Mouse (Mus musculus): Measurements from ENCODE around the gene Rbfox2.
"Not testable (repeated sequence)": the region's sequence is repeated elsewhere in the genome, so short reads cannot be mapped to it uniquely, and the experiment has no call there.

Rbfox2 gene

DNA sequence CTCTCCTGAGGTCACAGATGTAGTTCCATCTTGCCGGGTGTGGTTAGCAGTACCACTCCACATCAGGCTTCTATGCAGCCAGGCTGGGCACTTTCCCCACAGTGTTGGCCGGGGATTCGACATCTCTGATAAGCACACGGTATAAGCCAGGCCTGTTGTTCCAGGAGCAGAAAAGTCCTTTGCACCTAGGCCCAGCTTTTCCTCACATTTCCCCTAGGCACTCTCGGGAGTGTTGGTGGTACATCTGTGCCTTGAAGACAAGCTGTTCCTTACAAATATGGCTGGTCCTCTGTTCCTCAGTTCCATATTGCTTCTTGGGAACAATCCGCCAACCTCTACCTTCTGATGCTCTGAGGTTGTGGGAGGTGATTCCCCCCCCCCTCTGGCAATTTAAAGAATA is 240.6 kb downstream of the Rbfox2 start:
- in situ Hi-C loops (cut with MboI), result no loop called here

DNA sequence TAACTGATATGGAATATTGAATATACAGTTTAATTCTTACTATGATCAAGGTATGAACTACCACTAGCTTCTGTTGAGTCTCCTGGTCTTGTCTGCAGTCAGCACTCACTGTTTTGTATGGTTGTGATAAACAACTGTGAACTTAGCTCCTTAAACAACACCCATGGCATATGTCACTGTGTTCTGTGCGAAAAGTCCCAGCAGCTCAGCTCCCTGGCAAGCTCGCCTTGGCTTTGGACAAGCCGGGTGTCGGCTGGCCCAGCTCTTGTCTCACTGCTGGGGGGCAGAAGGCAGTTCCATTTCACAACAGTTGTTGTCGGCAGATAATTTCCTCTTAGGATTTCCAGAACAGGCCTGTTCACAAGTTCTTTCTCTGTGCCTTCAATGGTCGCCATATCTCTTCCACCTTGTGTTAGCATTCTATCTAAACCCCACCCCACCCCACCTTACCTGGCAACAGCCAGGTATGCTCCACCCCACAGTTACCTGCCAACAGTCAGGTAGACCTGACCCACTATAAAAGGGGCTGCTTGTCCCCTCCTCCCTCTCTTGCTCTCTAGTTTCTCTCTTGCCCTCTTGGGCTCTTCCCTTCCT is 241.4 kb downstream of the Rbfox2 start:
- in situ Hi-C loops (cut with MboI), result no loop called here

DNA sequence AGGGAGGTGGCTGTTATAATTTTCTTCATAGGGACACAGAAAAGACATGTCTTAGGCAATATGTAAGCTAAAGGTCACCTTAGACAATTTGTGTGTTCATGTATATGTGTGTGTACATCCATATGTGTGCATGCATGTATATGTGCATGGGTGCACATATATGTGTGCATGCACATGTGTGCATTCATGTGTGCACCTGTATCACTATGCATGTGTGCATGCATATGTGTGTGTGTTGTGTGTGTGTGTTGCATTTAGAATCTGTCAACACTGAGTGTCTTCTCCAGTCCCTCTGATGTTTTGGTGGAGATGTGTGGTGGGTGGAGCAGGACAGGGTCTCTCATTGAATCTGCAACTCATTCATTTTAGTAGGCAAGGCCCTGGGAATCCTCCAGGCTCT is 244.1 kb downstream of the Rbfox2 start:
- in situ Hi-C loops (cut with MboI), result no loop called here

DNA sequence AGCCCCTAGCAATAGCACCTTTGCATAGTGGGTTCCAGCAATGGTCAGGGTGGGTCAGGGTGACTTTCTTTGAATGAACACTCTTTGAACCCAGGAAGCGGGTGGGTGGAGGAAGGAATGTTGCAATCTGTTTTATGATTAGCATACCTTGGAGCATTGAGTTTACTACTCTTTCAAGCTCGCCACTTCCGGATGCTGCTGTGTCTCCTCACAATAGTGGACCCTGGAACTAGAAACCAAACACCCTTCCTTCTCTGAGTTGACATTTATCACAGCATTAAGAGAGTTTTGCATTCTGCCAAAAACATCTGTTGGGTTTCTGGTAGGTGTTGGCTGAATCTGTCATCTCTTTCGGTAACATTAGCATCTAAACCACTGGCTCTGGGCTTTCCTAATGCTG is 247.4 kb downstream of the Rbfox2 start:
- in situ Hi-C loops (cut with MboI), result not testable (repeated sequence)

GRCm38 (mm10) chr15:77058566-77058965 is 248.2 kb downstream of the Rbfox2 start:
- in situ Hi-C loops (cut with MboI), result no loop called here

DNA sequence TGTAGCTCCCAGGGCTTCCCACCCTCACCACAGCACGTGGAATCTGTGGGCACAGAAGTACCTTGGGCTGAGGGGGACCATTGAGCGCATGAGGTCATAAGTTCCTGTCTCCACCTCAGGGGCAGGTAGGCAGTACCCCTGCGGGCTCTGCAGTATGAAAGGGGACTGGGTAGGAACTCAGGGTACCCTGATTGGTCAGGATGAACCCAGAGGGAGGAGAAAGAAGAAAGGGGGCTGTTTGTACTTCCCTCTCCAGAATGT is 250.1 kb downstream of the Rbfox2 start:
- in situ Hi-C loops (cut with MboI), result no loop called here

- in situ Hi-C loops (cut with MboI), result no loop called here
Observed at GRCm38 (mm10) chr15:77056001-77056790, 250.6 kb downstream of the Rbfox2 start.

- in situ Hi-C loops (cut with MboI), result no loop called here
Observed at GRCm38 (mm10) chr15:77054611-77055175, 252.1 kb downstream of the Rbfox2 start.

GRCm38 (mm10) chr15:77053021-77053420 is 253.8 kb downstream of the Rbfox2 start:
- in situ Hi-C loops (cut with MboI), result no loop called here

- in situ Hi-C loops (cut with MboI), result no loop called here
Observed at GRCm38 (mm10) chr15:77052176-77052575, 254.6 kb downstream of the Rbfox2 start.

DNA sequence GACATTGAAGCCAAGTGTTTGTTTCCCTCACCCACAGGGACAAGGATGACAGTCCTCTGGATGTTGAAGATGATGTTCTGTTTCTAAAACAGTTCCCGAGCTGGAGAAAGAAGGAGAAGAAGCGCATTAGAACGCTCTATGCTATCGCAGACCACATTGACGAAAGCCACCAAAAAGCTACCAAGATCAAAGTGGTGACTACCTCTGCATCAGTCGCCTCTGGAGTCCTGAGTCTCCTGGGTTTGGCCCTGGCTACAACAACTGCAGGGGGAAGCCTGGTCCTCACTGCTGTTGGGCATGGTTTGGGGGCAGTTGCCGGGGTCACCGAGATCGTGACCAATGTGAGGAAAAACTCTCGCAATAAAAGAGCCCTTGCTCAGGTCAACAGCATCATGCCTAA is 256.2 kb downstream of the Rbfox2 start, which contains the start of gene Mb:
Mb (minus strand) TSS at position 101 of the 400 bp plus-strand sequence.
- in situ Hi-C loops (cut with MboI), result no loop called here

GRCm38 (mm10) chr15:77045609-77046008 is 261.2 kb downstream of the Rbfox2 start:
- in situ Hi-C loops (cut with MboI), result no loop called here

GRCm38 (mm10) chr15:77044597-77045320 is 262.0 kb downstream of the Rbfox2 start, which contains the start of gene Apol6:
Gene Apol6 (plus strand): TSS chr15:77044729.
- in situ Hi-C loops (cut with MboI), result no loop called here

- in situ Hi-C loops (cut with MboI), result no loop called here
Observed at GRCm38 (mm10) chr15:77040784-77041183, 266.0 kb downstream of the Rbfox2 start.

DNA sequence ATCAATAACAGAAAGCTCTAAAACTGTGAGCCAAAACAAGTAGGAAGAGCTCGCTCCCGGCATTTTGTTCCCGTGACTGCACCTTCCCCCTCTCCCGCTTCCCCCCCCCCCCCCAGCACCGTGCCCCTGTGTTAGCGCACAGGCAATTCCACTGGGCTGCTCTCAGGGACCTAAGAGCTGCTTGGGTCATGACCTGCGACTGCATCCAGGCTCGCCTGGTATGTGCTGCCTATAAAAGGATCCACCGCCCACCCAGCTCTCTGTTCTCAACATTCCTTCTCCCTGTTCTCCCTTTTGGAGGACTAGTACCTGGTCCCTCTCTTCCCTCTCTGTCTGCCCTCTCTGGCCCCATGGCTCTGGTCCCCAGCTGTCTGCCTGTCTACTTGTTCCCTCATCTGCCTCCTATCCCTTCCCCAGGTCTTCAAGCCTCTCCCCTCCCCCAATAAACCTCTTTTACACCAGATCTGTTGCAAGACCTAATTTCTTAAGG is 267.5 kb downstream of the Rbfox2 start:
- in situ Hi-C loops (cut with MboI), result no loop called here

DNA sequence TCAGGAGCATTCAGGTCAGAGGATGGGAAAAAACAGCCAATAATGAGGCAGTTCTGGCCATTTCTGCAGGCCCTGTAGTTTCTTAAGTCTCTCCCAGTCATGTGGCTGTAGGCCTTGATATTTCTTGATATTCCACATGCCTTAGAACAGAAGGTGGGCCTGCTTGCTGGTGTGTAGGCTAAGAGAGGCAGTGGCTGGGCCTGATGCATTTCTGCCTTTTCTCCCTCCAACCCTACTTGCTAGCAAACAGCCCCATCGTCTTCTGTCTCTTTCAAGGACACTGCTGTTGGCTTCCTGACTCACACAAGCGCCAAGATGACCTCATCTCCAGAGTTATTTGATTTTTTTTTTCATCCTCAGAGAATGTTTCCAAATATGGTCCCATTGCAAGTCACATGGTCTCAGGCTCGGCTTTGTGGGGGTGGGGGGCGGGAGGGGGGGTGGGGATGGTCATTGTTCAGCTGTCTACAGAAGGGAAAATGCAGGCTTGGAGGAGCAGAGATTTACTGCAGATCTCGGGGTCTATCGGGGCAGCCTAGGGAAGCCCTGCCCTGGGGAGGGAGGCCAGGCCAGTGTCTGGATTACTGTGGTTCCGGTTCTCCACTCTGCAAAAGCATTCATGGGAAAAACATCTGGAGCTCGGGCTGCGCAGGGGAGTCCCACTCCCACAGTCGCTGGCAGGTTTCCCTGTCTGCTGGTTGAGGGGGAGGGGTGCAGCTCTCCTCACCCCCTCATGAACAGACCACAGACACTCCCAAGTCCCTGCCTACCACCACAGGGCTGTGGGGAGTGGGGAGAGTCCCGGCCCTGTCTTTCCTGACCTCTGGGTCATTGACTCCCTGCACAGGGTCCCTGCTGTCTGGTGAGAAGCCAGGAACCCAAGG is 269.3 kb downstream of the Rbfox2 start:
- in situ Hi-C loops (cut with MboI), result no loop called here

DNA sequence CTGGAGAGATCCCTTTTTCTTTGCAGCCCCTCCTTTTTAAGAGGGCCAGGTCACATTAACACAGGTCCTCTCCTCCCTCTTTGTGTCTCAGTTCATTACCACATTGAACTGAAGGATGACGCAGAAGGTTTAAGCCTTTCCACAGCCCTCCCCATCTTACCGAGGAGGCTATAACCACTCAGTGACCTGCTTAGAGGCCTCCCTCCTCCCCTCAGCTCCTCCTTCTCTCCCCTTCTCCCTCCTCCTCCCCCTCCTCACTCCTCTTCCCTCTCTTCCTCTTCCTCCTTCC is 269.9 kb downstream of the Rbfox2 start:
- in situ Hi-C loops (cut with MboI), result no loop called here

GRCm38 (mm10) chr15:77036320-77036988 is 270.4 kb downstream of the Rbfox2 start:
- in situ Hi-C loops (cut with MboI), result no loop called here

DNA sequence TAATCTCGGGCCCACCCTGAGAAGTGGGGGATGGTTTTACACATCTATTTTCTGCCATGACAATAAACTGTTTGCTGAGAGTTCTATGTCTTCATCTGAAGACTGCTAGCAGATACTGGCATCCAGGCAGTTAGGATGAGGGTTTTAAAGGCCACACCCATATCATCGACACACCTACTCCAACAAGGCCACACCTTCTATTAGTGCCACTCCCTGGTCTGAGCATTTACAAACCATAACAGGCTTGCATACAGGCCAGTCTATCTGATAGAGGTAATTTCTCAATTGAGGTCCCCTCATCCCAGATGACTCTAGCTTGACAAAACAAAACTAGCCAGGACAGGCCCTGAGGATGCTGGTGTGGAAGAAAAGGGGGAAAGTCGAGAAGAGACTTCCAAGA is 271.2 kb downstream of the Rbfox2 start:
- in situ Hi-C loops (cut with MboI), result no loop called here

GRCm38 (mm10) chr15:77034526-77034925 is 272.3 kb downstream of the Rbfox2 start:
- in situ Hi-C loops (cut with MboI), result no loop called here

GRCm38 (mm10) chr15:77031271-77031670 is 275.5 kb downstream of the Rbfox2 start:
- in situ Hi-C loops (cut with MboI), result no loop called here

Data from mature B cell (primary cell).